ENCODE assay signal across 21 mouse cellular contexts in genomic region chr15:60104126-60104525, GRCm38 (mm10).
"Had no signal": no experiment of that assay in that cellular context is flagged by ENCODE, and none has a peak within 500 bp of the region (broad histone marks: within the 10 kb centered on the region; RNA-seq: fewer than 3 reads in every experiment).

No protein-coding gene starts in this region.

- DNase-seq: gastrocnemius, postnatal 14 days; gastrocnemius, postnatal 36 days; heart, adult 11 months; heart, adult 2 months; heart, postnatal 10 days; kidney, adult 18-20 months; kidney, adult 8-10 months; kidney, postnatal 10 days; kidney, postnatal 25 days; kidney, postnatal 4 days; left cerebral cortex, postnatal 4 days had no signal

- ATAC-seq: hindbrain, postnatal 0 days; inflammation-experienced regulatory T-cells, adult 6 months; intestine, embryonic 15.5 days; intestine, postnatal 0 days; liver, embryonic 12.5 days had no signal

- H3K27me3 ChIP-seq: heart, embryonic 12.5 days; hindbrain, embryonic 13.5 days; hindbrain, embryonic 15.5 days; intestine, embryonic 15.5 days; limb, embryonic 13.5 days; limb, embryonic 15.5 days; liver, embryonic 12.5 days had no signal
